Mouse (Mus musculus): Measurements from ENCODE around the gene Lat. TPM values are rescaled to one million over a fixed set of nuclear protein-coding genes. Genes with fewer than 3 reads are reported as not detected.
A peak's percentile ranks its signal among the peaks of the same experiment; 100 is the strongest.
"Not testable (repeated sequence)": the region's sequence is repeated elsewhere in the genome, so short reads cannot be mapped to it uniquely, and the experiment has no call there.

Gene Lat
- polyA plus RNA-seq (2016; fragmentation: Nextera tagmentation; extraction: Ambion mirVana) = 1.2 and 1.7 TPM in 2 replicates

DNA sequence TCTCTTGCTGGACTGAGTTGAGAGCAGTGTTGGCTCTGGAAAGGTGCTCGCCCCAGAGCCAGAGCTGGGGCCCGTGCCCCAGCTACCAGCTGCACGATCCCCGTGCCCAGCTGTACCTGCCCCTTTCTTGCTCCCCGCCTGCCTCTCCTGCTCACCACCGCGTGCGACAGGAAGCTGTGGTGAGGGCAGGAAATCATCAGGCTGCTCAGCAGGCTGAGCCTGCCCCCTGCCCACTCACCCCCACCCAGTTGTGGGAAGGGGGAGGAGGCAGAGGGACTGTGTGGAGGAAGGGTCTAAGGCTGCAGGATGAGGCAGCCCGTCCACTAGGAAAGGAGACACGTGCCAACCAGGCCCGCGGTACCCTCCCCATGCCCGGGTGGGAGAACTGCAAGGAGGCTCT lies at the start of gene Lat:
Lat (minus strand) TSS at position 178 of the 400 bp plus-strand sequence.
- Histone ChIP-seq H3K4me2 (replicated peaks) (no peak within 1 kb of the TSS), H3K27me3 (replicated peaks) (no peaks in the 10 kb centered on the region), H3K9ac (0 out of 2 replicates have a peak within 1 kb of the TSS, but pooled peaks have one; percentile 13), H3K9me3 (no peaks in the 10 kb centered on the region), H3K36me3 (peaks cover 61% of the 10 kb centered on the region), H3K4me1 (no peaks in the 10 kb centered on the region), H3K27ac (no peak within 1 kb of the TSS), H3K4me3 (no peak within 1 kb of the TSS)
- no peak for ATAC-seq (ENCODE audit: low FRiP score, low read depth)
- WGBS = 84% methylated on average over 13 of the region's 13 CpGs

GRCm38 (mm10) chr7:126418496-126418895 lies 49.1 kb upstream of the Lat start:
- Histone ChIP-seq H3K4me3 (no peak overlapping the region), H3K4me2 (replicated peaks) (no peak overlapping the region), H3K27ac (no peak overlapping the region), H3K9ac (no peak overlapping the region), H3K27me3 (replicated peaks) (no peaks in the 10 kb centered on the region), H3K36me3 (no peaks in the 10 kb centered on the region), H3K4me1 (no peaks in the 10 kb centered on the region), H3K9me3 (no peaks in the 10 kb centered on the region)
- no peak for ATAC-seq (ENCODE audit: low FRiP score, low read depth)
- 77% methylated on average over 3 of the region's 3 CpGs for WGBS

DNA sequence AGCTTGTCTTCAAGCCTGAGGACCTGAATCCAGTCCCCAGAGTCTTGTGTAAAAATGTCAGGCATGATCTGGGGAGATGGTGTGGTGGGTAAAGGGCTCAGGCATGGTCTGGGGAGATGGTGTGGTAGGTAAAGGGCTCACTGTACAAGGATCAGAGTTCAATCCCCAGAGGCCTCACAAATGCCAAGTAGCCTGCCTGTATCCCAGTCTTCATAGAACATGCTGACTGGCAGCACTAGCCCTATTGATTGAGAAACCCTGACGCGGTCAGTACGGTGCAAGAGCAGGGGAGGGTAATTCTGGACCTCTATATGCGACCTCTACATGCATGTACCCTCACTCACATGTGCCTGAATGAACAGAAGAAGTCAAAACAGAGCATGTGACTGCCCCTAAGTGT lies 48.2 kb upstream of the Lat start:
- Histone ChIP-seq H3K27me3 (replicated peaks) (no peaks in the 10 kb centered on the region), H3K4me3 (no peak overlapping the region), H3K4me2 (replicated peaks) (no peak overlapping the region), H3K9me3 (no peaks in the 10 kb centered on the region), H3K27ac (no peak overlapping the region), H3K36me3 (no peaks in the 10 kb centered on the region), H3K9ac (no peak overlapping the region), H3K4me1 (no peaks in the 10 kb centered on the region)
- 83% methylated on average over 4 of the region's 4 CpGs for WGBS
- ATAC-seq (ENCODE audit: low FRiP score, low read depth) = no peak

DNA sequence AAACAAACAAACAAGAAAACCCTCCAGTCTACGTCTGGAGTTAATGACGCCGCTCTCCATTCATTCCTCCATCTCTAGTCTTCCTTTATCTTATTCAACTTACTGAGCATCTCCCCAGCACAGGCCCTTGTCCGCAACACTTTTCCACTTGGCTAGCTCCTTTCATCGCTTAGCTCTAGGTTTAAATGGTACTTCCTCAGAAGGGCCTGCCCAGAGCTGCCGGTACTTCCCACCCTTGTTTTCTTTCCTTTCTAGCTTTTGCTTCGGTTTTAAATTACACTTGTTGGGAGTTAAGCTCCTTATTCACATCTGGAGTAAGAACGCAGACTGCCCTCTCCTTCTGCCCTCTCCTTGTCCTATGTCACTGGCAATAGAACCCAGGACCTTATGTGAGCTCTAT lies 47.7 kb upstream of the Lat start:
- no peaks in the 10 kb centered on the region for H3K9me3 ChIP-seq
- H3K27me3 ChIP-seq (replicated peaks) = no peaks in the 10 kb centered on the region
- no peak overlapping the region for H3K4me3 ChIP-seq
- no peak for ATAC-seq (ENCODE audit: low FRiP score, low read depth)
- no peaks in the 10 kb centered on the region for H3K36me3 ChIP-seq
- WGBS = 22% methylated on average over 8 of the region's 8 CpGs
- H3K27ac ChIP-seq = no peak overlapping the region
- no peak overlapping the region for H3K9ac ChIP-seq
- H3K4me2 ChIP-seq (replicated peaks) = no peak overlapping the region
- H3K4me1 ChIP-seq = no peaks in the 10 kb centered on the region

DNA sequence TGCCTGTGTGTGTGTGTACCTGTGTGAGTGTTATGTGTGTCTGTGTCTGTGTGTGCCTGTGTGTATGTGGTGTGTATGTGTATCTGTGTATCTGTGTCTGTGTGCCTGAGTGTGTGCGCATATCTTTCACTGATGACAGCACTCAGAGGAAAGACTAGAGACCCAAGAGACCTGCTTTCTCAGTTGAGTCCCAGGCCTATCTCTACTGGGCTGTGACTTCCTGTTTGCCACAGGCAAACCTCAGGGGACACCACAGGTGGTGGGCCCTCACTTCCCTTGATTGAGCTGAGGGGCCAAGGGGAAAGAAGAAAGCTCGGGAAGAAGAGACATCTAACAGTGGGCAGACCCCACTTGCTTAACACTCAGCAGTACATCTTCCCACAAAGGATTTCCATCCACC lies 47.2 kb upstream of the Lat start:
- Histone ChIP-seq H3K9ac (no peak overlapping the region), H3K27ac (no peak overlapping the region), H3K27me3 (replicated peaks) (no peaks in the 10 kb centered on the region), H3K4me1 (no peaks in the 10 kb centered on the region), H3K4me2 (replicated peaks) (no peak overlapping the region), H3K9me3 (no peaks in the 10 kb centered on the region), H3K36me3 (no peaks in the 10 kb centered on the region), H3K4me3 (no peak overlapping the region)
- no peak for ATAC-seq (ENCODE audit: low FRiP score, low read depth)
- WGBS = 67% methylated on average over 2 of the region's 2 CpGs

DNA sequence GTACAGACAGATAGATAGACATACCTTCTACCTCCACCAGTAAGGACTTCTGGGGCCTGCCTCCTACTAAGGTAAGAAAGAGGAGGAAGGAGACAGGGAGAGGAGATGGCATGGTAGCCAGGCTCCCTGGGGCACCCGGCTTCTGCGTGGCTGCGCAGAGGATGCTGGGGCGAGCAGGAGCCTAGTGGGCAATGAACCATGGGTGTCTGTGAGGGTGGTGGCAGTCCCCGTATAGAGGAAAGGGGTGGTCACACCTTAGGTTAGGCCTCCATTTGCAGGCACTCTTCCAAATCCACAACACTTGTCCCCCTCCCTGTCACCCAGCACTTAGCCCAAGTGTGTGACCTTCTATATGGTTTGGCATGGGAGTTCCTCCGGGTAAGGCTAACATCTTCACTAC lies 45.4 kb upstream of the Lat start, which contains the start of gene Cd19:
Cd19 (minus strand) TSS at position 165 of the 400 bp plus-strand sequence.
- no peak within 1 kb of the TSS for H3K4me3 ChIP-seq
- no peaks in the 10 kb centered on the region for H3K9me3 ChIP-seq
- no peaks in the 10 kb centered on the region for H3K4me1 ChIP-seq
- no peaks in the 10 kb centered on the region for H3K27me3 ChIP-seq (replicated peaks)
- 93% methylated on average over 6 of the region's 6 CpGs for WGBS
- no peaks in the 10 kb centered on the region for H3K36me3 ChIP-seq
- H3K27ac ChIP-seq = no peak within 1 kb of the TSS
- no peak within 1 kb of the TSS for H3K4me2 ChIP-seq (replicated peaks)
- no peak within 1 kb of the TSS for H3K9ac ChIP-seq
- ATAC-seq (ENCODE audit: low FRiP score, low read depth) = no peak

DNA sequence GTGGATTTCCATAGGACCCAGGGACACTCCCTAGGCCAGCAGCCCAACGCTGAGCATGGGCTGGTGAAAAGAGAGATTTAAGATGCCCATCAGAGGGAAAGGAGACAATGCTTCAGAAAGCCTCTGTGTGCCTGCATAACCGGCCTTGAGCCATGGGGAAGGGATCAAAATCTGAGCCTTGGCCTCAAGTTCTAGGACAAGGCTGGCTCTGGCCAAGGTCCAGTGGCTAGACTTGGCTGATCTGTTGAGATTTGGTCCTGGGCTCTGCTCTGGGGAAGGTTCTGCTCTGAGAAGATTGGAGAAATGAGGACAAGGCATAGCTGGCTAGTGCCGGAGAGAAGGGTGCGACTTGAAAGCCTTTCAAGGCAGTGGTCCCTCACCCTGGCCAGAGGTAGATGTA lies 41.7 kb upstream of the Lat start:
- H3K9me3 ChIP-seq = no peaks in the 10 kb centered on the region
- H3K36me3 ChIP-seq = no peaks in the 10 kb centered on the region
- H3K9ac ChIP-seq = no peak overlapping the region
- H3K27ac ChIP-seq = no peak overlapping the region
- H3K4me2 ChIP-seq (replicated peaks) = no peak overlapping the region
- 85% methylated on average over 4 of the region's 4 CpGs for WGBS
- no peaks in the 10 kb centered on the region for H3K4me1 ChIP-seq
- H3K4me3 ChIP-seq = no peak overlapping the region
- ATAC-seq (ENCODE audit: low FRiP score, low read depth) = no peak
- H3K27me3 ChIP-seq (replicated peaks) = 0 out of 2 replicates have a peak, but pooled peaks cover 3% of the 10 kb centered on the region

- H3K4me2 ChIP-seq (replicated peaks) = no peak overlapping the region
- H3K4me1 ChIP-seq = no peaks in the 10 kb centered on the region
- no peak overlapping the region for H3K9ac ChIP-seq
- 0 out of 2 replicates have a peak, but pooled peaks cover 3% of the 10 kb centered on the region for H3K27me3 ChIP-seq (replicated peaks)
- H3K4me3 ChIP-seq = no peak overlapping the region
- H3K9me3 ChIP-seq = no peaks in the 10 kb centered on the region
- no peak overlapping the region for H3K27ac ChIP-seq
- ATAC-seq (ENCODE audit: low FRiP score, low read depth) = no peak
- WGBS = 90% methylated on average over 2 of the region's 2 CpGs
- no peaks in the 10 kb centered on the region for H3K36me3 ChIP-seq
Observed at GRCm38 (mm10) chr7:126408686-126409085, 39.3 kb upstream of the Lat start.

GRCm38 (mm10) chr7:126402518-126402917 lies 33.1 kb upstream of the Lat start:
- not testable (repeated sequence) for H3K9ac ChIP-seq; H3K9me3 ChIP-seq; H3K4me2 ChIP-seq (replicated peaks); H3K4me3 ChIP-seq; H3K4me1 ChIP-seq; H3K27ac ChIP-seq; ATAC-seq (ENCODE audit: low FRiP score, low read depth); H3K36me3 ChIP-seq; H3K27me3 ChIP-seq (replicated peaks)
- WGBS = 77% methylated on average over 8 of the region's 8 CpGs

GRCm38 (mm10) chr7:126399548-126399947 lies 30.2 kb upstream of the Lat start:
- Histone ChIP-seq H3K4me3 (no peak overlapping the region), H3K27me3 (replicated peaks) (no peaks in the 10 kb centered on the region), H3K27ac (no peak overlapping the region), H3K9ac (no peak overlapping the region), H3K36me3 (no peaks in the 10 kb centered on the region), H3K4me1 (peaks cover 7% of the 10 kb centered on the region), H3K9me3 (no peaks in the 10 kb centered on the region), H3K4me2 (replicated peaks) (no peak overlapping the region)
- no peak for ATAC-seq (ENCODE audit: low FRiP score, low read depth)
- 13% methylated on average over 5 of the region's 5 CpGs for WGBS

DNA sequence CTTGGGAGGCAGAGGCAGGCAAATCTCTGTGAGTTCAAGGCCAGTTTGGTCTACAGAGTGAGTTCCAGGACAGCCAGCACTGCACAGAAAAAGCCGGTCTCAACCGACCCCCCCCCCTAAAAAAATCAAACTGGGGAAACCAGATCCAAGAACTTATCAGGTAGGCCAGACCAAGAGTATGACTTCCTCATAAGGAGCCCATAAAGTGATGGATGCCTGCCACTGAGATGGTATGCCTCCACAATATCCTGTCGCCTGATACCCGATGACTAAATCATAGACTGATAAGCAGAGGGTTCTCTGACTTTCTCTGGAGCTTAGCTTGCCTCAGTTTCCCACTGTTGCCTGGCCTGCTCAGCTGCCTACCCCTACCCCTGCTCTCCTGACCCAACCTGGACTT lies 28.5 kb upstream of the Lat start:
- Histone ChIP-seq H3K9ac (no peak overlapping the region), H3K4me1 (peaks cover 7% of the 10 kb centered on the region), H3K27ac (no peak overlapping the region), H3K27me3 (replicated peaks) (no peaks in the 10 kb centered on the region), H3K36me3 (no peaks in the 10 kb centered on the region), H3K4me2 (replicated peaks) (no peak overlapping the region), H3K4me3 (no peak overlapping the region), H3K9me3 (no peaks in the 10 kb centered on the region)
- 90% methylated on average over 4 of the region's 4 CpGs for WGBS
- no peak for ATAC-seq (ENCODE audit: low FRiP score, low read depth)

DNA sequence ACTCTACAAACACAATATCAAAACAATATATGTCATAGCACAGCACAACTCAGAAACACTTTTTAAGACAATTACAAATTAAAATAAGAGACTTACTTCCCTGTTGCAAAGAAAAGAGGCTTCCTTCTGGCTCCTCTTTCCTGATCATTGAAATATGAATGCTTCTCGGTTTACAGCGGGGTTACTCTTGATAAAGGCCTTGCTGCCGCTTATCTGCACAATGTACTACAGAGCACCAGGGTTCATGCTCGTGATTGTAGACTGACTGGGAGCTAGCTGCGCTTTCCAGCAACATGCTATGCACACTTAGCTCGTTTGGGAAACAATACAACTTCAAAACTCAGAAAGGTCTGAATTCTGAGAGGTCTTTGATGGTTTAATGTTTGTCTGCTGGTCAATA lies 27.9 kb upstream of the Lat start:
- Histone ChIP-seq H3K4me2 (replicated peaks) (0 out of 2 replicates have a peak overlapping the region, but pooled peaks have one; percentile 32), H3K27ac (no peak overlapping the region), H3K36me3 (no peaks in the 10 kb centered on the region), H3K27me3 (replicated peaks) (no peaks in the 10 kb centered on the region), H3K4me3 (no peak overlapping the region), H3K4me1 (peaks cover 7% of the 10 kb centered on the region), H3K9ac (no peak overlapping the region), H3K9me3 (no peaks in the 10 kb centered on the region)
- ATAC-seq (ENCODE audit: low FRiP score, low read depth) = no peak
- WGBS = 57% methylated on average over 6 of the region's 6 CpGs

- no peak within 1 kb of the TSS for H3K27ac ChIP-seq
- no peaks in the 10 kb centered on the region for H3K27me3 ChIP-seq (replicated peaks)
- H3K4me2 ChIP-seq (replicated peaks) = peak within 1 kb of the TSS; percentile 73
- peak within 1 kb of the TSS; percentile 72 for H3K9ac ChIP-seq
- H3K9me3 ChIP-seq = no peaks in the 10 kb centered on the region
- 0% methylated on average over 59 of the region's 59 CpGs for WGBS
- 0 out of 2 replicates have a peak, but pooled peaks cover 3% of the 10 kb centered on the region for H3K36me3 ChIP-seq
- H3K4me1 ChIP-seq = peaks cover 7% of the 10 kb centered on the region
- H3K4me3 ChIP-seq = peak within 1 kb of the TSS; percentile 68
- ATAC-seq (ENCODE audit: low FRiP score, low read depth) = peak; percentile 100
Observed at GRCm38 (mm10) chr7:126396298-126397119, 27.1 kb upstream of the Lat start, which contains the start of gene Nfatc2ip. Gene Nfatc2ip, minus strand, starts transcription at chr7:126396737.
